Mouse (Mus musculus) erythroblast, embryonic 14.5 days (primary cell): ENCODE data around the gene Sbno2.

ENCODE experiments used
- GATA1 ChIP-seq: IDR thresholded peaks from 2 replicates; pipeline ENCODE4 v1.6.1; 2012; ENCODE audit warnings: low read length, inconsistent platforms, mixed read lengths
- TAL1 ChIP-seq: IDR thresholded peaks from 3 replicates; pipeline ENCODE4 v1.6.1; 2012; ENCODE audit warnings: low read length, inconsistent platforms, mixed read lengths

- no peak for TF ChIP-seq GATA1
- TF ChIP-seq TAL1: no peak
Measured at GRCm38 (mm10) chr10:80138553-80139438, 33.4 kb upstream of the Sbno2 start, which contains the start of gene Atp5d.
